Mouse (Mus musculus): ENCODE measurements around the gene Ifna6. TPM values are rescaled to one million over a fixed set of nuclear protein-coding genes. Genes with fewer than 3 reads are reported as not detected.

The Ifna6 gene
- polyA plus RNA-seq, 1 experiment from 2014 or later = not detected

- Histone ChIP-seq H3K36me3 (ENCODE audit: insufficient read depth) (no peaks in the 10 kb centered on the region), H3K4me3 (ENCODE audit: low read depth, low read length) (no peak within 1 kb of the TSS), H3K9me3 (ENCODE audit: low read depth, low read length) (no peaks in the 10 kb centered on the region), H3K4me1 (ENCODE audit: insufficient read depth) (no peaks in the 10 kb centered on the region), H3K4me2 (no peak within 1 kb of the TSS), H3K27me3 (ENCODE audit: insufficient read depth, low read length) (no peaks in the 10 kb centered on the region), H3K9ac (no peak within 1 kb of the TSS), H3K27ac (ENCODE audit: low read depth) (no peak within 1 kb of the TSS)
- 85% methylated on average over 1 of the region's 1 CpGs for WGBS
- ATAC-seq (ENCODE audit: insufficient read depth) = no peak
- TF ChIP-seq CTCF (IDR thresholded peaks at IDR 0.05; ENCODE audit: low read depth) = no peak
- no peak for DNase-seq
Measured at GRCm38 (mm10) chr4:88849698-88850097, 22.5 kb downstream of the Ifna6 start, which contains the start of gene Ifna1. TSS of gene Ifna1 (plus strand) at chr4:88850087.

GRCm38 (mm10) chr4:88851026-88851763, 24.0 kb downstream of the Ifna6 start:
- Histone ChIP-seq H3K4me3 (ENCODE audit: low read depth, low read length) (no peak overlapping the region), H3K27ac (ENCODE audit: low read depth) (no peak overlapping the region), H3K27me3 (ENCODE audit: insufficient read depth, low read length) (no peaks in the 10 kb centered on the region), H3K4me2 (no peak overlapping the region), H3K36me3 (ENCODE audit: insufficient read depth) (no peaks in the 10 kb centered on the region), H3K9ac (no peak overlapping the region), H3K4me1 (ENCODE audit: insufficient read depth) (no peaks in the 10 kb centered on the region), H3K9me3 (ENCODE audit: low read depth, low read length) (no peaks in the 10 kb centered on the region)
- no peak for ATAC-seq (ENCODE audit: insufficient read depth)
- TF ChIP-seq CTCF (IDR thresholded peaks at IDR 0.05; ENCODE audit: low read depth) = no peak
- 68% methylated on average over 4 of the region's 4 CpGs for WGBS
- no peak for DNase-seq

- H3K36me3 ChIP-seq (ENCODE audit: insufficient read depth) = no peaks in the 10 kb centered on the region
- no peak overlapping the region for H3K4me2 ChIP-seq
- no peak overlapping the region for H3K4me3 ChIP-seq (ENCODE audit: low read depth, low read length)
- no peak for TF ChIP-seq CTCF (IDR thresholded peaks at IDR 0.05; ENCODE audit: low read depth)
- H3K27ac ChIP-seq (ENCODE audit: low read depth) = no peak overlapping the region
- ATAC-seq (ENCODE audit: insufficient read depth) = no peak
- H3K9me3 ChIP-seq (ENCODE audit: low read depth, low read length) = no peaks in the 10 kb centered on the region
- H3K4me1 ChIP-seq (ENCODE audit: insufficient read depth) = no peaks in the 10 kb centered on the region
- no peak overlapping the region for H3K9ac ChIP-seq
- DNase-seq = no peak
- H3K27me3 ChIP-seq (ENCODE audit: insufficient read depth, low read length) = 0 out of 2 replicates have a peak, but pooled peaks cover 4% of the 10 kb centered on the region
Measured at GRCm38 (mm10) chr4:88859214-88859613, 32.0 kb downstream of the Ifna6 start.

GRCm38 (mm10) chr4:88863309-88863708, 36.1 kb downstream of the Ifna6 start:
- no peak for ATAC-seq (ENCODE audit: insufficient read depth)
- Histone ChIP-seq H3K36me3 (ENCODE audit: insufficient read depth) (no peaks in the 10 kb centered on the region), H3K27ac (ENCODE audit: low read depth) (no peak overlapping the region), H3K9me3 (ENCODE audit: low read depth, low read length) (no peaks in the 10 kb centered on the region), H3K4me2 (no peak overlapping the region), H3K4me1 (ENCODE audit: insufficient read depth) (no peaks in the 10 kb centered on the region), H3K27me3 (ENCODE audit: insufficient read depth, low read length) (peaks cover 4% of the 10 kb centered on the region; the same call in 1 of the 2 replicates), H3K4me3 (ENCODE audit: low read depth, low read length) (no peak overlapping the region), H3K9ac (no peak overlapping the region)
- no peak for TF ChIP-seq CTCF (IDR thresholded peaks at IDR 0.05; ENCODE audit: low read depth)
- 5% methylated on average over 7 of the region's 7 CpGs for WGBS
- DNase-seq = no peak

- Histone ChIP-seq H3K9ac (no peak overlapping the region), H3K27ac (ENCODE audit: low read depth) (no peak overlapping the region), H3K4me3 (ENCODE audit: low read depth, low read length) (no peak overlapping the region), H3K36me3 (ENCODE audit: insufficient read depth) (no peaks in the 10 kb centered on the region), H3K4me1 (ENCODE audit: insufficient read depth) (no peaks in the 10 kb centered on the region), H3K4me2 (no peak overlapping the region), H3K27me3 (ENCODE audit: insufficient read depth, low read length) (peaks cover 4% of the 10 kb centered on the region; the same call in 1 of the 2 replicates), H3K9me3 (ENCODE audit: low read depth, low read length) (no peaks in the 10 kb centered on the region)
- ATAC-seq (ENCODE audit: insufficient read depth) (no peak), DNase-seq (no peak)
- 50% methylated on average over 9 of the region's 9 CpGs for WGBS
- TF ChIP-seq CTCF (IDR thresholded peaks at IDR 0.05; ENCODE audit: low read depth) = no peak
Measured at GRCm38 (mm10) chr4:88864599-88864998, 37.4 kb downstream of the Ifna6 start.

GRCm38 (mm10) chr4:88865011-88865569, 37.9 kb downstream of the Ifna6 start:
- H3K9ac ChIP-seq = no peak overlapping the region
- no peaks in the 10 kb centered on the region for H3K36me3 ChIP-seq (ENCODE audit: insufficient read depth)
- no peak for TF ChIP-seq CTCF (IDR thresholded peaks at IDR 0.05; ENCODE audit: low read depth)
- H3K27ac ChIP-seq (ENCODE audit: low read depth) = no peak overlapping the region
- H3K4me2 ChIP-seq = no peak overlapping the region
- no peak overlapping the region for H3K4me3 ChIP-seq (ENCODE audit: low read depth, low read length)
- H3K9me3 ChIP-seq (ENCODE audit: low read depth, low read length) = no peaks in the 10 kb centered on the region
- WGBS = 42% methylated on average over 6 of the region's 6 CpGs
- DNase-seq (no peak), ATAC-seq (ENCODE audit: insufficient read depth) (no peak)
- peaks cover 4% of the 10 kb centered on the region; the same call in 1 of the 2 replicates for H3K27me3 ChIP-seq (ENCODE audit: insufficient read depth, low read length)
- H3K4me1 ChIP-seq (ENCODE audit: insufficient read depth) = no peaks in the 10 kb centered on the region

- peak; percentile 79 for ATAC-seq (ENCODE audit: insufficient read depth)
- H3K9ac ChIP-seq = no peak overlapping the region
Measured at GRCm38 (mm10) chr4:88867366-88867925, 40.2 kb downstream of the Ifna6 start.

More at GRCm38 (mm10) chr4:88867366-88867925, 40.2 kb downstream of the Ifna6 start:
- WGBS = 1% methylated on average over 8 of the region's 8 CpGs
- Histone ChIP-seq H3K4me3 (ENCODE audit: low read depth, low read length) (peak overlapping the region; percentile 51), H3K27ac (ENCODE audit: low read depth) (no peak overlapping the region), H3K4me1 (ENCODE audit: insufficient read depth) (no peaks in the 10 kb centered on the region), H3K4me2 (peak overlapping the region; percentile 87), H3K36me3 (ENCODE audit: insufficient read depth) (no peaks in the 10 kb centered on the region), H3K9me3 (ENCODE audit: low read depth, low read length) (no peaks in the 10 kb centered on the region), H3K27me3 (ENCODE audit: insufficient read depth, low read length) (peaks cover 4% of the 10 kb centered on the region; the same call in 1 of the 2 replicates)
- TF ChIP-seq CTCF (IDR thresholded peaks at IDR 0.05; ENCODE audit: low read depth) = peak; percentile 94
- peak; percentile 87 for DNase-seq

All from lung, embryonic 14.5 days (tissue).